33 mouse cellular contexts compared by ENCODE assay signal in genomic region chr4:119226751-119227150, GRCm38 (mm10). TPM values are rescaled to one million over a fixed set of nuclear protein-coding genes. Genes with fewer than 3 reads are reported as not detected.
A peak's percentile ranks its signal among the peaks of the same experiment; 100 is the strongest.
DNase-seq lines count a peak whose midpoint lies in the region; ATAC-seq and TF ChIP-seq lines count a peak whose summit lies in the region.
"Had no signal": no experiment of that assay in that cellular context is flagged by ENCODE, and none has a peak within 500 bp of the region (broad histone marks: within the 10 kb centered on the region; RNA-seq: fewer than 3 reads in every experiment).

No protein-coding gene starts in this region.

- 0 out of 2 replicates have a peak, but pooled peaks have one; percentile 38 for ATAC-seq in liver, embryonic 16.5 days (ENCODE audit: low read depth)
- ATAC-seq: forebrain, embryonic 16.5 days; hindbrain, postnatal 0 days; inflammation-experienced regulatory T-cells, adult 6 months had no signal

- peaks cover 6 to 44% of the 10 kb centered on the region in 2 experiments; a peak in 3 of 4 replicates for H3K4me1 ChIP-seq in CH12.LX (ENCODE audit: control insufficient read depth in 1 of 2, insufficient read depth in 2 of 2)
- H3K4me1 ChIP-seq in liver, embryonic 16.5 days (ENCODE audit: control insufficient read depth, low read depth, low read length) = peaks cover 6% of the 10 kb centered on the region

- 75% methylated on average over 11 of the region's 11 CpGs for WGBS in liver, embryonic 16.5 days (ENCODE audit: insufficient replicate concordance)

- H3K9me3 ChIP-seq in CH12.LX (replicated peaks; ENCODE audit: low read length) = no peaks in the 10 kb centered on the region
- H3K9me3 ChIP-seq in liver, embryonic 16.5 days (replicated peaks; ENCODE audit: control insufficient read depth, low read length) = no peaks in the 10 kb centered on the region
- H3K9me3 ChIP-seq: embryonic facial prominence, embryonic 12.5 days; embryonic facial prominence, embryonic 15.5 days; forebrain, embryonic 12.5 days; G1E; heart, embryonic 10.5 days; heart, embryonic 13.5 days had no signal

- H3K36me3 ChIP-seq in C2C12 (ENCODE audit: control insufficient read depth, insufficient read depth) (peaks cover 27% of the 10 kb centered on the region), CH12.LX (replicated peaks in 1 of 2; ENCODE audit: control insufficient read depth in 1 of 2, insufficient read depth in 1 of 2, low read length in 1 of 2) (peaks cover 23 to 55% of the 10 kb centered on the region in 2 experiments)
- peaks cover 8% of the 10 kb centered on the region for H3K36me3 ChIP-seq in liver, embryonic 16.5 days (ENCODE audit: control insufficient read depth, insufficient read depth)

- peaks cover 6% of the 10 kb centered on the region for H3K79me2 ChIP-seq in C2C12 (ENCODE audit: control insufficient read depth, insufficient read depth)
- H3K79me2 ChIP-seq in CH12.LX (replicated peaks; ENCODE audit: control insufficient read depth, extremely low read depth, insufficient read depth, poor library complexity, severe bottlenecking) = no peaks in the 10 kb centered on the region

- no peak overlapping the region; the same call in 1 of the 2 replicates for H3K9ac ChIP-seq in CH12.LX (ENCODE audit: insufficient read depth, low read depth)
- no peak overlapping the region for H3K9ac ChIP-seq in liver, embryonic 16.5 days (ENCODE audit: low read depth, low read length)
- H3K9ac ChIP-seq: embryonic facial prominence, embryonic 12.5 days; embryonic facial prominence, embryonic 15.5 days; forebrain, embryonic 12.5 days; heart, embryonic 13.5 days; hindbrain, embryonic 14.5 days had no signal

- H3K27me3 ChIP-seq in C2C12 (ENCODE audit: control insufficient read depth, insufficient read depth, insufficient read length) (no peaks in the 10 kb centered on the region), CH12.LX (replicated peaks) (no peaks in the 10 kb centered on the region)
- H3K27me3 ChIP-seq in liver, embryonic 16.5 days (ENCODE audit: control insufficient read depth, insufficient read depth, low read depth, low read length) = no peaks in the 10 kb centered on the region
- H3K27me3 ChIP-seq: embryonic facial prominence, embryonic 12.5 days; embryonic facial prominence, embryonic 15.5 days; forebrain, embryonic 12.5 days; heart, embryonic 13.5 days had no signal

- no peak overlapping the region for H3K4me2 ChIP-seq in CH12.LX (ENCODE audit: insufficient read depth, low read depth, poor library complexity, severe bottlenecking)
- no peak overlapping the region for H3K4me2 ChIP-seq in liver, embryonic 16.5 days (ENCODE audit: low read depth, low read length)
- H3K4me2 ChIP-seq: embryonic facial prominence, embryonic 12.5 days; embryonic facial prominence, embryonic 15.5 days; forebrain, embryonic 12.5 days; heart, embryonic 13.5 days; hindbrain, embryonic 14.5 days had no signal

- in situ Hi-C loops in CH12.LX (cut with MboI; ENCODE audit: low pct_ligation_motif_present, low pct_unique_long_range_greater_than_20kb, low sequenced_read_pairs) = no loop called here

- H3K4me3 ChIP-seq in C2C12 (ENCODE audit: insufficient read depth, poor library complexity, severe bottlenecking) (no peak overlapping the region), CH12.LX (replicated peaks in 1 of 3; ENCODE audit: low read depth in 2 of 3, low read length in 2 of 3, poor library complexity in 1 of 3) (no peak overlapping the region)
- H3K4me3 ChIP-seq in liver, embryonic 16.5 days (ENCODE audit: low read depth, low read length) = no peak overlapping the region
- H3K4me3 ChIP-seq: embryonic facial prominence, embryonic 12.5 days; embryonic facial prominence, embryonic 15.5 days; erythroblast, embryonic 14.5 days; forebrain, embryonic 12.5 days; heart, adult 2 months; heart, embryonic 10.5 days; heart, embryonic 13.5 days had no signal

- peak; percentile 74 for DNase-seq in CH12.LX (ENCODE audit: extremely low read depth)
- peak; percentile 42 for DNase-seq in c-Kit-positive CD71-positive TER-119-positive erythroid progenitor cells, embryonic 14.5 days (ENCODE audit: low spot score)
- no peak for DNase-seq in kidney, adult 8-10 months
- no peak for DNase-seq in urinary bladder, postnatal 4 days (ENCODE audit: low spot score in 2 of 2)
- DNase-seq: adrenal gland, adult 2 months; adrenal gland, postnatal 14 days; cerebellum, adult 11 months; cerebellum, adult 2 months; cerebellum, adult 9-11 months; cerebellum, postnatal 25 days; gastrocnemius, postnatal 10 days; gastrocnemius, postnatal 36 days; heart, adult 2 months; heart, postnatal 14 days; heart, postnatal 4 days had no signal

- H3K79me3 ChIP-seq in C2C12 (ENCODE audit: low read depth) = no peaks in the 10 kb centered on the region

- no peak overlapping the region for H3K27ac ChIP-seq in CH12.LX (ENCODE audit: insufficient read depth, low read depth)
- no peak overlapping the region for H3K27ac ChIP-seq in liver, embryonic 16.5 days (ENCODE audit: low read length)
- H3K27ac ChIP-seq: embryonic facial prominence, embryonic 12.5 days; embryonic facial prominence, embryonic 15.5 days; forebrain, embryonic 12.5 days; heart, adult 2 months; heart, embryonic 10.5 days; heart, embryonic 13.5 days; hindbrain, embryonic 14.5 days; hindbrain, postnatal 0 days had no signal

- no peak overlapping the region for H3ac ChIP-seq in C2C12 (ENCODE audit: control insufficient read depth, insufficient read length, low read depth)

- TF ChIP-seq POLR2A in CH12.LX (IDR thresholded peaks at IDR 0.05; ENCODE audit: low read depth, low read length) = no peak

- no peak for TF ChIP-seq RAD21 in CH12.LX (IDR thresholded peaks at IDR 0.05; ENCODE audit: low read depth, low read length)

- dilution Hi-C loops in CH12.LX (cut with MboI; ENCODE audit: extremely low pct_ligation_motif_present, extremely low pct_unique_long_range_greater_than_20kb, low sequenced_read_pairs) = no loop called here

- TF ChIP-seq EP300 in CH12.LX (IDR thresholded peaks at IDR 0.05; ENCODE audit: low read length) = no peak

- TF ChIP-seq CTCF in C2C12 (IDR thresholded peaks at IDR 0.05; ENCODE audit: control insufficient read depth, insufficient read depth, insufficient read length) = no peak
- no peak for TF ChIP-seq CTCF in CH12.LX (conservative IDR thresholded peaks at IDR 0.05 in 1 of 2, IDR thresholded peaks at IDR 0.05 in 1 of 2; ENCODE audit: low read depth in 2 of 2, low read length in 2 of 2)

TF ChIP-seq in C2C12, 6 proteins besides CTCF, POLR2A, EP300 and RAD21:
- TF ChIP-seq MYOG (IDR thresholded peaks at IDR 0.05; ENCODE audit: control insufficient read depth, extremely low read depth, insufficient read length) = no peak
- no peak for TF ChIP-seq MAX (IDR thresholded peaks at IDR 0.05)
- TF ChIP-seq MYOD1 (IDR thresholded peaks at IDR 0.05; ENCODE audit: control insufficient read depth, insufficient read length, low read depth) = peak; percentile 7

TF ChIP-seq in CH12.LX, 34 proteins besides CTCF, POLR2A, EP300 and RAD21:
- TF ChIP-seq MAX (IDR thresholded peaks at IDR 0.05; ENCODE audit: low read length) (peak; percentile 49; the same call in 1 of the 2 replicates), USF2 (conservative IDR thresholded peaks at IDR 0.05; ENCODE audit: low read depth, low read length) (no peak), MXI1 (IDR thresholded peaks at IDR 0.05; ENCODE audit: low read depth, low read length) (0 out of 2 replicates have a peak, but pooled peaks have one; percentile 27), ELF1 (IDR thresholded peaks at IDR 0.05; ENCODE audit: low read depth, low read length) (no peak), MAFK (IDR thresholded peaks at IDR 0.05; ENCODE audit: insufficient replicate concordance, low read length) (peak; percentile 46; the same call in 1 of the 2 replicates), BHLHE40 (IDR thresholded peaks at IDR 0.05; ENCODE audit: low read depth, low read length) (peak; percentile 83), IRF4 (IDR thresholded peaks at IDR 0.05; ENCODE audit: low read depth, low read length) (no peak), ETS1 (conservative IDR thresholded peaks at IDR 0.05; ENCODE audit: low read depth, low read length) (peak; percentile 58; the same call in 1 of the 2 replicates)

RNA-seq across cellular contexts. Expression of gene AU022252, which starts 5.8 kb away (rescaled TPM):
- polyA plus RNA-seq in C2C12 (2012; fragmentation: generic; extraction: Trizol) = 10.0 TPM
- total RNA-seq in CH12.LX (2012; rRNA removed) = 7.5 and 8.7 TPM in 2 replicates
- total RNA-seq in CH12.LX (2014; rRNA removed) = 12.7 and 13.5 TPM in 2 replicates
- polyA plus RNA-seq in CH12.LX (2012; ENCODE audit: insufficient read length, low read depth) = 15.4 and 18.8 TPM in 2 replicates
- 10.0 and 11.6 TPM in 2 replicates for polyA plus RNA-seq in liver, embryonic 16.5 days (2015; fragmentation: Nextera tagmentation; extraction: Ambion mirVana)

RNA-seq across cellular contexts. Expression of gene P3h1, which starts 6.0 kb away (rescaled TPM):
- 26.1 TPM for polyA plus RNA-seq in C2C12 (2012; fragmentation: generic; extraction: Trizol)
- total RNA-seq in CH12.LX (2012; rRNA removed) = 11.3 and 14.8 TPM in 2 replicates
- 27.1 and 29.2 TPM in 2 replicates for total RNA-seq in CH12.LX (2014; rRNA removed)
- polyA plus RNA-seq in CH12.LX (2012; ENCODE audit: insufficient read length, low read depth) = 31.6 and 32.0 TPM in 2 replicates
- 6.7 and 9.0 TPM in 2 replicates for polyA plus RNA-seq in liver, embryonic 16.5 days (2015; fragmentation: Nextera tagmentation; extraction: Ambion mirVana)

RNA-seq across cellular contexts. Expression of gene Tmem269, which starts 8.7 kb away (rescaled TPM):
- polyA plus RNA-seq in C2C12 (2012; fragmentation: generic; extraction: Trizol) = not detected
- total RNA-seq in CH12.LX (2012; rRNA removed) = not detected in 2 replicates
- 0.16 TPM in 1 of 2 replicates, not detected in the other for total RNA-seq in CH12.LX (2014; rRNA removed)
- 0.18 TPM in 1 of 2 replicates, not detected in the other for polyA plus RNA-seq in CH12.LX (2012; ENCODE audit: insufficient read length, low read depth)
- not detected in 2 replicates for polyA plus RNA-seq in liver, embryonic 16.5 days (2015; fragmentation: Nextera tagmentation; extraction: Ambion mirVana)
- total RNA-seq: adrenal gland, adult 2 months; G1E; gastrocnemius, adult 18-20 months; gastrocnemius, postnatal 10 days; gastrocnemius, postnatal 36 days; granulocyte monocyte progenitor cell, adult 5-6 weeks; heart, adult 2 months; heart, postnatal 14 days; heart, postnatal 4 days had no signal
- polyA plus RNA-seq: embryonic facial prominence, embryonic 12.5 days; erythroblast, embryonic 14.5 days; forebrain, embryonic 12.5 days; G1E; heart, embryonic 10.5 days; heart, embryonic 13.5 days; hindbrain, embryonic 11.5 days; hindbrain, embryonic 14.5 days; inflammation-experienced regulatory T-cells, adult 6 months had no signal

RNA-seq across cellular contexts. Expression of gene Cldn19, which starts 28.5 kb away (rescaled TPM):
- polyA plus RNA-seq in C2C12 (2012; fragmentation: generic; extraction: Trizol) = not detected
- not detected in 2 replicates for total RNA-seq in CH12.LX (2012; rRNA removed)
- total RNA-seq in CH12.LX (2014; rRNA removed) = not detected in 2 replicates
- polyA plus RNA-seq in CH12.LX (2012; ENCODE audit: insufficient read length, low read depth) = 0.08 and 0.09 TPM in 2 replicates
- polyA plus RNA-seq in liver, embryonic 16.5 days (2015; fragmentation: Nextera tagmentation; extraction: Ambion mirVana) = not detected in 2 replicates
- total RNA-seq: common myeloid progenitor, adult 5-6 weeks; granulocyte monocyte progenitor cell, adult 5-6 weeks; heart, adult 2 months had no signal
- polyA plus RNA-seq: erythroblast, embryonic 14.5 days; G1E; heart, embryonic 10.5 days; heart, embryonic 13.5 days; heart, embryonic 16.5 days; inflammation-experienced regulatory T-cells, adult 6 months had no signal

RNA-seq across cellular contexts. Expression of gene Svbp, which starts 31.6 kb away (rescaled TPM):
- polyA plus RNA-seq in C2C12 (2012; fragmentation: generic; extraction: Trizol) (76.1 TPM), CH12.LX (2012; ENCODE audit: insufficient read length, low read depth) (21.8 and 23.5 TPM in 2 replicates)
- total RNA-seq in CH12.LX (2012; rRNA removed) (15.8 and 16.2 TPM in 2 replicates), CH12.LX (2014; rRNA removed) (15.5 and 15.7 TPM in 2 replicates)
- 69.6 and 79.2 TPM in 2 replicates for polyA plus RNA-seq in liver, embryonic 16.5 days (2015; fragmentation: Nextera tagmentation; extraction: Ambion mirVana)

Comparison
In these comparisons a context has a peak if more than half of its experiments do, and no peak if none do; other contexts are left out.
1. DNase-seq: peak in CH12.LX (single experiment) and c-Kit-positive CD71-positive TER-119-positive erythroid progenitor cells, embryonic 14.5 days (single experiment); none in kidney, adult 8-10 months (0 of 2) and urinary bladder, postnatal 4 days (0 of 2).